Mouse (Mus musculus) MEL (cell line): ENCODE results near the gene Cyp20a1. TPM values are rescaled to one million over a fixed set of nuclear protein-coding genes. Genes with fewer than 3 reads are reported as not detected.
A peak's percentile ranks its signal among the peaks of the same experiment; 100 is the strongest.

Source experiments
- DNase-seq: peaks from one replicate; pipeline ENCODE4 v3.0.0; 2011; ENCODE audit warnings: low read depth, low spot score
- H3K27ac ChIP-seq: 2 replicates; pipeline ENCODE4 v1.5.1; 2012; ENCODE audit warnings: low read depth, mild to moderate bottlenecking, control low read depth, low read length, moderate library complexity; ENCODE audit not compliant: control insufficient read depth
- H3K27me3 ChIP-seq, 2 experiments: fragments of 150-350 bp in 1 of 2; sonication (generic) in 1 of 2; 2 replicates each; pipeline ENCODE4 v1.6.1; 2012; ENCODE audit warnings: low read length in 2 of 2, mild to moderate bottlenecking in 2 of 2, improper control_type of control experiment in 1 of 2, moderate library complexity in 1 of 2; ENCODE audit not compliant: insufficient read depth in 2 of 2, control insufficient read depth in 1 of 2
- H3K36me3 ChIP-seq, 2 experiments: 2 replicates each; pipeline ENCODE4 v1.6.1; 2012 to 2014; ENCODE audit warnings: low read length in 2 of 2, improper control_type of control experiment in 1 of 2, inconsistent platforms in 1 of 2, mild to moderate bottlenecking in 1 of 2; ENCODE audit not compliant: insufficient read depth in 2 of 2, control insufficient read depth in 1 of 2
- H3K4me1 ChIP-seq, 2 experiments: fragments of 150-350 bp in 1 of 2; sonication (generic) in 1 of 2; 2 replicates each; pipeline ENCODE4 v1.6.1; 2012; ENCODE audit warnings: low read length in 2 of 2, improper control_type of control experiment in 1 of 2, mild to moderate bottlenecking in 1 of 2; ENCODE audit not compliant: insufficient read depth in 2 of 2, control insufficient read depth in 1 of 2
- H3K4me3 ChIP-seq, 2 experiments: fragments of 150-350 bp in 1 of 2; sonication (generic) in 1 of 2; 2 replicates each; pipeline ENCODE4 v1.5.1; 2012; ENCODE audit warnings: low read depth in 2 of 2, low read length in 2 of 2, mild to moderate bottlenecking in 2 of 2, moderate library complexity in 2 of 2, control low read depth in 1 of 2, improper control_type of control experiment in 1 of 2; ENCODE audit not compliant: control insufficient read depth in 1 of 2, insufficient read depth in 1 of 2
- H3K79me2 ChIP-seq: 2 replicates; pipeline ENCODE4 v1.6.1; 2012; ENCODE audit warnings: mild to moderate bottlenecking, low read length, moderate library complexity; ENCODE audit not compliant: control insufficient read depth, poor library complexity, insufficient read depth
- H3K9ac ChIP-seq: 2 replicates; pipeline ENCODE4 v1.6.1; 2012; ENCODE audit warnings: low read depth, mild to moderate bottlenecking, control low read depth, low read length, moderate library complexity; ENCODE audit not compliant: control insufficient read depth, poor library complexity, severe bottlenecking
- H3K9me3 ChIP-seq: fragments of 150-350 bp; sonication (generic); replicated peaks from 2 replicates; pipeline ENCODE4 v1.6.1; 2012; ENCODE audit warnings: mild to moderate bottlenecking, low read length, improper control_type of control experiment, moderate library complexity; ENCODE audit not compliant: insufficient read depth
- CHD2 ChIP-seq: IDR thresholded peaks from 2 replicates; pipeline ENCODE4 v1.6.1; 2011; ENCODE audit warnings: low read length, improper control_type of control experiment
- CTCF ChIP-seq, 3 experiments: IDR thresholded peaks in 2 of 3; conservative IDR thresholded peaks in 1 of 3; 2 replicates each; pipeline ENCODE4 v1.5.1; 2011 to 2012; ENCODE audit warnings: low read length in 3 of 3, low read depth in 2 of 3, mild to moderate bottlenecking in 2 of 3, improper control_type of control experiment in 1 of 3, inconsistent platforms in 1 of 3, mixed read lengths in 1 of 3, moderate library complexity in 1 of 3; ENCODE audit not compliant: control insufficient read depth in 1 of 3, insufficient read depth in 1 of 3, poor library complexity in 1 of 3, severe bottlenecking in 1 of 3
- E2F4 ChIP-seq: IDR thresholded peaks from 2 replicates; pipeline ENCODE4 v1.6.1; 2011; ENCODE audit warnings: low read depth, low read length, improper control_type of control experiment, borderline replicate concordance
- ETS1 ChIP-seq: IDR thresholded peaks from 2 replicates; pipeline ENCODE4 v1.6.1; 2012; ENCODE audit warnings: low read depth, mild to moderate bottlenecking, inconsistent platforms, low read length, improper control_type of control experiment, moderate library complexity
- HCFC1 ChIP-seq: IDR thresholded peaks from 2 replicates; pipeline ENCODE4 v1.6.1; 2012; ENCODE audit warnings: low read depth, mild to moderate bottlenecking, inconsistent platforms, low read length, improper control_type of control experiment, moderate library complexity
- JUND ChIP-seq: IDR thresholded peaks from 2 replicates; pipeline ENCODE4 v1.6.1; 2011; ENCODE audit warnings: low read depth, mild to moderate bottlenecking, improper control_type of control experiment, low read length
- MAX ChIP-seq: IDR thresholded peaks from 2 replicates; pipeline ENCODE4 v1.6.1; 2011; ENCODE audit warnings: low read length, improper control_type of control experiment
- MEF2A ChIP-seq: IDR thresholded peaks from 2 replicates; pipeline ENCODE4 v1.6.1; 2014; ENCODE audit warnings: low read depth, mild to moderate bottlenecking, inconsistent platforms, low read length, improper control_type of control experiment; ENCODE audit not compliant: poor library complexity, insufficient replicate concordance, severe bottlenecking; ENCODE audit errors: extremely low read depth
- NRF1 ChIP-seq: IDR thresholded peaks from 2 replicates; pipeline ENCODE4 v1.6.1; 2014; ENCODE audit warnings: low read depth, mild to moderate bottlenecking, inconsistent platforms, low read length, improper control_type of control experiment, moderate library complexity; ENCODE audit not compliant: poor library complexity, insufficient read depth, severe bottlenecking
- POLR2A ChIP-seq, 2 experiments: IDR thresholded peaks; 2 replicates each; pipeline ENCODE4 v1.6.1; 2011 to 2012; ENCODE audit warnings: low read length in 2 of 2, mild to moderate bottlenecking in 2 of 2, control low read depth in 1 of 2, improper control_type of control experiment in 1 of 2, low read depth in 1 of 2, moderate library complexity in 1 of 2; ENCODE audit not compliant: control insufficient read depth in 1 of 2, insufficient read depth in 1 of 2, poor library complexity in 1 of 2
- POLR2AphosphoS2 ChIP-seq: IDR thresholded peaks from 2 replicates; pipeline ENCODE4 v1.6.1; 2011; ENCODE audit warnings: low read length, improper control_type of control experiment
- POLR2AphosphoS5 ChIP-seq: IDR thresholded peaks from 2 replicates; pipeline ENCODE4 v1.6.1; 2012; ENCODE audit warnings: low read depth, borderline replicate concordance, mild to moderate bottlenecking, inconsistent platforms, low read length, moderate library complexity, mixed read lengths
- RAD21 ChIP-seq: IDR thresholded peaks from 2 replicates; pipeline ENCODE4 v1.6.1; 2011; ENCODE audit warnings: mild to moderate bottlenecking, low read depth, low read length, improper control_type of control experiment
- RCOR1 ChIP-seq: IDR thresholded peaks from 2 replicates; pipeline ENCODE4 v1.6.1; 2012; ENCODE audit warnings: low read depth, mild to moderate bottlenecking, inconsistent platforms, low read length, improper control_type of control experiment
- SMC3 ChIP-seq: IDR thresholded peaks from 2 replicates; pipeline ENCODE4 v1.6.1; 2011; ENCODE audit warnings: low read depth, low read length, improper control_type of control experiment
- TBP ChIP-seq: IDR thresholded peaks from 2 replicates; pipeline ENCODE4 v1.8.0; 2011; ENCODE audit warnings: low read depth, low read length, improper control_type of control experiment
- USF1 ChIP-seq: IDR thresholded peaks from 2 replicates; pipeline ENCODE4 v1.6.1; 2014; ENCODE audit warnings: low read depth, mild to moderate bottlenecking, inconsistent platforms, low read length, improper control_type of control experiment, moderate library complexity
- USF2 ChIP-seq, 2 experiments: IDR thresholded peaks; 2 replicates each; pipeline ENCODE4 v1.6.1; 2011 to 2012; ENCODE audit warnings: improper control_type of control experiment in 2 of 2, low read length in 2 of 2, borderline replicate concordance in 1 of 2, inconsistent platforms in 1 of 2, low read depth in 1 of 2, mild to moderate bottlenecking in 1 of 2; ENCODE audit not compliant: insufficient read depth in 1 of 2
- polyA plus RNA-seq, 2 experiments: library from polyadenylated mRNA; stranded (reverse) in 1 of 2; unstranded in 1 of 2; fragments of >175 nt in 1 of 2; fragments of >200 nt in 1 of 2; gene quantifications; 2 replicates each; pipeline versions ENCODE4 v1.2.1 to v1.2.4; 2012; ENCODE audit warnings: low replicate concordance in 2 of 2, low read depth in 1 of 2; ENCODE audit not compliant: insufficient read length in 2 of 2, insufficient read depth in 1 of 2, missing spikeins in 1 of 2
- total RNA-seq: library from RNA; depleted of rRNA; stranded (reverse); fragments of 300-350 nt; gene quantifications from 2 replicates; pipeline ENCODE4 v1.2.3, GENCODE M21; 2012

Cyp20a1 gene
- total and polyA plus RNA-seq, 3 experiments: 14.5 to 24.0 TPM; not detected in 1

DNA sequence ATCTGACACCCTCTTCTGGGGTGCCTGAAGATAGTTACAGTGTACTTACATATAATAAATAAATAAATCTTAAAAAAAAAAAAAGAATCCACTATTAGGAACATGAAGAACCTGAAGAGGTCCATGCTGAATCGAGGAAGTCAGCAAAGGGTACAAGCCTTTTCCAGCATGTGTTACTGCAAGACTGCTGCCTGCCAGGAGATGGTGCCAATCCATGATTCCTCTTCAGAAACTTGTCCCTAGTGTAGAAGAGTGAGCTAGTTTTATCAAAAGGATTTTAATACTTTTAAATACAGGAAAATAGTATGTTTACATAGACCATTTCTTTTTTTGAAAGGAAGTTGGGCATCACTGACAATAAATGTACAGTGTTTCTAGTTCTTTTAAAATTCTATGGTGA lies 80.8 kb downstream of the Cyp20a1 start:
- TF ChIP-seq CTCF (IDR thresholded peaks at IDR 0.05 in 2 of 3, conservative IDR thresholded peaks at IDR 0.05 in 1 of 3; ENCODE audit: control insufficient read depth in 1 of 3, insufficient read depth in 1 of 3, low read depth in 2 of 3, low read length in 3 of 3, poor library complexity in 1 of 3, severe bottlenecking in 1 of 3) (peak in 2 of 3 experiments; percentile 18 to 23; a peak in 3 of 6 replicates), MAX (no peak), POLR2AphosphoS2 (no peak), RCOR1 (no peak)
- TF ChIP-seq, all 39 proteins: peak for 1
- Histone ChIP-seq H3K36me3 (peaks cover 0 to 6% of the 10 kb centered on the region in 2 experiments; a peak in 2 of 4 replicates), H3K79me2 (peaks cover 8% of the 10 kb centered on the region), H3K27me3 (no peaks in the 10 kb centered on the region), H3K27ac (no peak overlapping the region), H3K9me3 (no peaks in the 10 kb centered on the region; the same call in 1 of the 2 replicates), H3K4me3 (no peak overlapping the region), H3K9ac (no peak overlapping the region), H3K4me1 (peaks cover 4 to 5% of the 10 kb centered on the region in 2 experiments)
- peak; percentile 34 for DNase-seq

DNA sequence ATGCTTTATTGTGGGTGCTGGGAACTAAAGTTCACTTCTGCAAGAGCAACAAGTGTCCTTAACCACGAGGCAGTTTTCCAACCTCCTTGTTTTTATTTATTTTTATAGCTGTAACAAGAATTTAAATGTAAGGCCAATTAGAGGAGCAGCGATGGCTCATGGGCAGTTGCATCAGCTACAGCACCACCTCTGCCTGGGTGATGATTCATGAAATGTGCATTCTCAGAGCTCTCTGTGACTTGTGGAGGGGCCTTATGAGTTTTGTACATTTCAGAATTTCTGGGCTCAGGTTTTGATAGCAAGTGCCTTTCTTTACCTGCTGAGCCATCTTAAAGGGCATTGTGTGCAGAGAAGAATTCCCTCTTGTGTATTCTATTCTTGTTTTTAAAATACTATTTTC lies 85.2 kb downstream of the Cyp20a1 start:
- Histone ChIP-seq H3K36me3 (no peaks in the 10 kb centered on the region; a peak in 1 of 4 replicates), H3K27me3 (no peaks in the 10 kb centered on the region), H3K79me2 (peaks cover 5% of the 10 kb centered on the region), H3K9ac (no peak overlapping the region), H3K4me1 (no peaks in the 10 kb centered on the region; a peak in 1 of 4 replicates), H3K27ac (no peak overlapping the region), H3K4me3 (no peak overlapping the region), H3K9me3 (no peaks in the 10 kb centered on the region; the same call in 1 of the 2 replicates)
- TF ChIP-seq TBP (no peak), CHD2 (no peak), NRF1 (no peak), JUND (no peak), MEF2A (no peak), E2F4 (no peak), CTCF (IDR thresholded peaks at IDR 0.05 in 2 of 3, conservative IDR thresholded peaks at IDR 0.05 in 1 of 3; ENCODE audit: control insufficient read depth in 1 of 3, insufficient read depth in 1 of 3, low read depth in 2 of 3, low read length in 3 of 3, poor library complexity in 1 of 3, severe bottlenecking in 1 of 3) (no peak), POLR2A (IDR thresholded peaks at IDR 0.05; ENCODE audit: control insufficient read depth in 1 of 2, insufficient read depth in 1 of 2, low read depth in 1 of 2, low read length in 2 of 2, poor library complexity in 1 of 2) (no peak), ETS1 (no peak), HCFC1 (no peak), USF1 (no peak), POLR2AphosphoS5 (no peak)
- DNase-seq: no peak

DNA sequence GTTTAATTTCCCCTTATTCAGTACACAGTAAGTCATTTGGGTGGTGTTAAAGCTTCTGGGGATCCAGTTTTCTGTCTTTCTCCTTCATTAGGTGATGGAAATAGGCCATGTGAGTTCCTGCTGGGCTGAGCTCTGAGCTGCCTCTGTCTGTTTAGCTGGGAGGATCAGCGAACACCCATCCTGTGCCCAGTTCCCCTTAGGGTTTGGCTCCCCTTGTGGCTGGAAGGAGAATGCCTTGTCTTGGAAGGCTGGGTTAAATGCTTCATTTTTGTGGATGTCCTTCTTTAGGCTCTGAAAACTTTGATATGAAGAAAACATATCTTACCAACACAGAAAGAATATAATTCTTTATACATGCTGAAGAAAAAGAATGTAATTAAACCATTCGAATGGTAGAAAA lies 85.8 kb downstream of the Cyp20a1 start:
- no peaks in the 10 kb centered on the region; a peak in 1 of 4 replicates for H3K4me1 ChIP-seq
- DNase-seq: peak; percentile 52
- no peaks in the 10 kb centered on the region; the same call in 1 of the 2 replicates for H3K9me3 ChIP-seq
- H3K36me3 ChIP-seq: peaks cover 0 to 5% of the 10 kb centered on the region in 2 experiments; a peak in 2 of 4 replicates
- H3K4me3 ChIP-seq: no peak overlapping the region
- H3K27me3 ChIP-seq: no peaks in the 10 kb centered on the region
- no peak overlapping the region for H3K27ac ChIP-seq
- TF ChIP-seq RAD21: peak; percentile 34
- no peak for TF ChIP-seq USF2 (IDR thresholded peaks at IDR 0.05; ENCODE audit: borderline replicate concordance in 1 of 2, insufficient read depth in 1 of 2, low read depth in 1 of 2, low read length in 2 of 2)
- TF ChIP-seq CTCF (IDR thresholded peaks at IDR 0.05 in 2 of 3, conservative IDR thresholded peaks at IDR 0.05 in 1 of 3; ENCODE audit: control insufficient read depth in 1 of 3, insufficient read depth in 1 of 3, low read depth in 2 of 3, low read length in 3 of 3, poor library complexity in 1 of 3, severe bottlenecking in 1 of 3): peak; percentile 35 to 59 (median 49)
- peak; percentile 16; the same call in 1 of the 2 replicates for TF ChIP-seq SMC3
- peaks cover 5% of the 10 kb centered on the region for H3K79me2 ChIP-seq
- no peak overlapping the region for H3K9ac ChIP-seq
